Mouse (Mus musculus) C2C12 (cell line): ENCODE measurements around the gene Gm10337. TPM values are rescaled to one million over a fixed set of nuclear protein-coding genes. Genes with fewer than 3 reads are reported as not detected.

Experiments used
- H3K27me3 ChIP-seq: one replicate; pipeline ENCODE4 v1.6.1; 2011; ENCODE audit not compliant: control insufficient read depth, insufficient read depth, insufficient read length
- H3K36me3 ChIP-seq: one replicate; pipeline ENCODE4 v1.6.1; 2011; ENCODE audit not compliant: control insufficient read depth, insufficient read depth
- H3K4me3 ChIP-seq: one replicate; pipeline ENCODE4 v1.5.1; 2011; ENCODE audit warnings: mild to moderate bottlenecking, control low read depth; ENCODE audit not compliant: poor library complexity, insufficient read depth, severe bottlenecking
- H3K79me2 ChIP-seq: one replicate; pipeline ENCODE4 v1.6.1; 2011; ENCODE audit not compliant: control insufficient read depth, insufficient read depth
- H3K79me3 ChIP-seq: one replicate; pipeline ENCODE4 v1.6.1; 2011; ENCODE audit warnings: low read depth, control low read depth
- H3ac ChIP-seq: one replicate; pipeline ENCODE3; 2011; ENCODE audit warnings: low read depth; ENCODE audit not compliant: control insufficient read depth, insufficient read length
- CEBPB ChIP-seq: IDR thresholded peaks from one replicate; pipeline ENCODE4 v1.6.1; 2011; ENCODE audit warnings: low read depth, mild to moderate bottlenecking, control low read depth, moderate library complexity
- CTCF ChIP-seq: IDR thresholded peaks from one replicate; pipeline ENCODE4 v1.5.1; 2011; ENCODE audit not compliant: control insufficient read depth, insufficient read depth, insufficient read length
- FOSL1 ChIP-seq: IDR thresholded peaks from one replicate; pipeline ENCODE4 v1.8.0; 2011; ENCODE audit warnings: mild to moderate bottlenecking, low read length; ENCODE audit not compliant: poor library complexity, insufficient read depth, severe bottlenecking
- MAX ChIP-seq: IDR thresholded peaks from one replicate; pipeline ENCODE4 v1.6.1; 2011; ENCODE audit warnings: mild to moderate bottlenecking, control low read depth
- MYOD1 ChIP-seq: IDR thresholded peaks from one replicate; pipeline ENCODE4 v1.6.1; 2011; ENCODE audit warnings: low read depth; ENCODE audit not compliant: control insufficient read depth, insufficient read length
- MYOG ChIP-seq: IDR thresholded peaks from one replicate; pipeline ENCODE4 v1.6.1; 2011; ENCODE audit not compliant: control insufficient read depth, insufficient read length; ENCODE audit errors: extremely low read depth
- USF1 ChIP-seq: IDR thresholded peaks from one replicate; pipeline ENCODE4 v1.6.1; 2011; ENCODE audit warnings: low read depth, mild to moderate bottlenecking, control low read depth, moderate library complexity
- polyA plus RNA-seq: library from polyadenylated mRNA; unstranded; fragments of >200 nt; fragmentation: generic; extraction: Trizol; gene quantifications from one replicate; pipeline ENCODE4 v1.2.1, GENCODE M21; 2012; ENCODE audit warnings: missing spikeins

The Gm10337 gene
- polyA plus RNA-seq, 1 experiment, result not detected

- peaks cover 35% of the 10 kb centered on the region for H3K79me3 ChIP-seq
- H3K79me2 ChIP-seq, result peaks cover 66% of the 10 kb centered on the region
- peaks cover 16% of the 10 kb centered on the region for H3K36me3 ChIP-seq
- H3K4me3 ChIP-seq, result peak overlapping the region; percentile 75
- H3ac ChIP-seq, result peak overlapping the region; percentile 88
- no peak for TF ChIP-seq CTCF
- TF ChIP-seq MYOG, result no peak
- no peak for TF ChIP-seq MAX
- TF ChIP-seq MYOD1, result no peak
- TF ChIP-seq USF1, result no peak
- TF ChIP-seq CEBPB, result no peak
- no peaks in the 10 kb centered on the region for H3K27me3 ChIP-seq
Observed at GRCm38 (mm10) chr15:102515791-102516190, 12.3 kb downstream of the Gm10337 start.

- Histone ChIP-seq H3K79me3 (peaks cover 36% of the 10 kb centered on the region), H3ac (peak overlapping the region; percentile 88), H3K27me3 (no peaks in the 10 kb centered on the region), H3K4me3 (peak overlapping the region; percentile 75), H3K36me3 (peaks cover 21% of the 10 kb centered on the region), H3K79me2 (peaks cover 69% of the 10 kb centered on the region)
- TF ChIP-seq CTCF (no peak), MYOD1 (no peak), FOSL1 (no peak), CEBPB (no peak), MAX (no peak), USF1 (no peak), MYOG (no peak)
Observed at GRCm38 (mm10) chr15:102516293-102516692, 12.8 kb downstream of the Gm10337 start.

DNA sequence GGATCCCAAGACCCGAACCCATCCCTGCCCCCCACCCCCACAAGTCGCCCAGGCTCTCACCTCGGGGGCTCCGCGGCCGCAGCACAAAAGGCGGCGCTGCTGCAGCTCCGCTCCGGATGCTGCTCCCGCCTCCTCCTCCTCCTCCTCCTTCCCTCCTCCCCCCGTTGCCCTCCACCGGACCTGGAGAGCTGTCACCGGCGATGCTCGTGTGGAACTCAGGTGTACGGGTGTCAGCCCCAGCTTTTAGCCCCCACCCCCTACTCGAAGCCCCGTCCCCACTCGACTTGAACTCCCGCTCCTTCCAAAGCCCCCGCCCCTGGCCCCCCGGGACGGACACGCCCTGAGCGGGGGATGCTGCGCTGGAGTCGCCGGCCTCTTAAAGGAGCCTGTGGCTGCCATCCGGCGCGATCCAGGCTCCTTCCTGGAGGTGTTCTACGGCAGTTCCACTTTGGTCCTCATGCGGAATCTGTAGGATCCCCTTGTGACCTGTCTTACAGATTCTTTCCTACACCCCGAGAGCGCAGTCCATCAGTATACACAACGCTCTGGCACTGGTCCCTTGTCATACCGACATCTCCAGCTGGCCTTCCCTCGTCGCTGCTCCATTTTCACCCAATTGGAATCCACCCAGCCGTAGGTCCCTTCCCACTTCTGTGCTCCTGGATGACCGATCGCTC, 13.3 kb downstream of the Gm10337 start, which contains the start of gene Map3k12:
Gene Map3k12, minus strand, starts transcription at position 337 of the 677 bp plus-strand sequence.
- Histone ChIP-seq H3K27me3 (no peaks in the 10 kb centered on the region), H3K4me3 (peak within 1 kb of the TSS; percentile 75), H3ac (peak within 1 kb of the TSS; percentile 88), H3K79me3 (peaks cover 36% of the 10 kb centered on the region), H3K36me3 (peaks cover 26% of the 10 kb centered on the region), H3K79me2 (peaks cover 71% of the 10 kb centered on the region)
- TF ChIP-seq CTCF (peak; percentile 7), FOSL1 (no peak)

DNA sequence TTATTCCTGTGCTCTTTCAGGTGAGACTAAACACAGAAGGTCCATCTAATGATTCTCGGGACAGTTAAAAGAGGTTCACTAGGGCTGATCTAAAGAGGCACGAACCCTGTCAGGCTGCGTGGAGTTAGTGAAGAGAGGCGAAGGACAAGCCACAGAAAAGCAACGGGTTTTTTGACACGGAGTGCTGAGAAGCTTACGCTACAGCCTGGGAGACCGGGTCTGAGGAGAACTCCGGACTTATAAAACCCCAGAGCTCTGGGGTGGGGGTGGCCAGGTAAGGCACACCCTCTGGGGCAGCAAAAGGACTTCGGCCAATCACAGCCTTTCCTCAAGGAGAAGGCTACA, 14.1 kb downstream of the Gm10337 start:
- no peaks in the 10 kb centered on the region for H3K27me3 ChIP-seq
- H3K36me3 ChIP-seq, result peaks cover 34% of the 10 kb centered on the region
- peak overlapping the region; percentile 25 for H3ac ChIP-seq
- peaks cover 66% of the 10 kb centered on the region for H3K79me2 ChIP-seq
- H3K79me3 ChIP-seq, result peaks cover 36% of the 10 kb centered on the region
- TF ChIP-seq MYOG (no peak), CEBPB (no peak), CTCF (no peak), MYOD1 (no peak), FOSL1 (no peak), MAX (peak; percentile 29), USF1 (no peak)
- peak overlapping the region; percentile 75 for H3K4me3 ChIP-seq

GRCm38 (mm10) chr15:102517976-102518858, 14.7 kb downstream of the Gm10337 start, which contains the start of gene Tarbp2:
Gene Tarbp2 (plus strand): TSS chr15:102518192.
- TF ChIP-seq USF1 (no peak), CEBPB (no peak), MAX (peak; percentile 39), FOSL1 (no peak), CTCF (no peak)
- H3K36me3 ChIP-seq, result peaks cover 38% of the 10 kb centered on the region
- H3ac ChIP-seq, result peak within 1 kb of the TSS; percentile 88
- peak within 1 kb of the TSS; percentile 75 for H3K4me3 ChIP-seq
- no peaks in the 10 kb centered on the region for H3K27me3 ChIP-seq
- peaks cover 59% of the 10 kb centered on the region for H3K79me2 ChIP-seq
- peaks cover 36% of the 10 kb centered on the region for H3K79me3 ChIP-seq

- Histone ChIP-seq H3K27me3 (no peaks in the 10 kb centered on the region), H3K79me2 (peaks cover 57% of the 10 kb centered on the region), H3ac (peak overlapping the region; percentile 73), H3K36me3 (peaks cover 41% of the 10 kb centered on the region), H3K4me3 (peak overlapping the region; percentile 68), H3K79me3 (peaks cover 36% of the 10 kb centered on the region)
- no peak for TF ChIP-seq MYOG
- no peak for TF ChIP-seq CEBPB
- no peak for TF ChIP-seq CTCF
- TF ChIP-seq MAX, result no peak
- no peak for TF ChIP-seq MYOD1
- TF ChIP-seq FOSL1, result no peak
- no peak for TF ChIP-seq USF1
Observed at GRCm38 (mm10) chr15:102518859-102519201, 15.3 kb downstream of the Gm10337 start.
